In genomic region chr19:3912337-3913204, GRCm38 (mm10) we compare ENCODE assay signal across 8 mouse cellular contexts. TPM values are rescaled to one million over a fixed set of nuclear protein-coding genes. Genes with fewer than 3 reads are reported as not detected.
DNase-seq lines count a peak whose midpoint lies in the region; ATAC-seq and TF ChIP-seq lines count a peak whose summit lies in the region.

Ndufs8 (minus strand) TSS chr19:3912774.

- peak within 1 kb of the TSS; percentile 75 for H3K27ac ChIP-seq in CH12.LX (ENCODE audit: insufficient read depth, low read depth)
- peak within 1 kb of the TSS; percentile 71 for H3K27ac ChIP-seq in forebrain, embryonic 11.5 days (ENCODE audit: low read depth, low read length)
- peak within 1 kb of the TSS; percentile 85 for H3K27ac ChIP-seq in heart, embryonic 16.5 days (ENCODE audit: low read length)
- peak within 1 kb of the TSS; percentile 86 for H3K27ac ChIP-seq in liver, embryonic 15.5 days (replicated peaks)
- peak within 1 kb of the TSS; percentile 39; the same call in 1 of the 2 replicates for H3K27ac ChIP-seq in neural tube, embryonic 12.5 days

- under 1% methylated on average over 43 of the region's 43 CpGs for WGBS in forebrain, embryonic 11.5 days
- WGBS in heart, embryonic 16.5 days = under 1% methylated on average over 43 of the region's 43 CpGs
- WGBS in liver, embryonic 15.5 days (ENCODE audit: insufficient replicate concordance) = under 1% methylated on average over 43 of the region's 43 CpGs
- under 1% methylated on average over 43 of the region's 43 CpGs for WGBS in neural tube, embryonic 12.5 days

- no peak for TF ChIP-seq EP300 in CH12.LX (IDR thresholded peaks at IDR 0.05; ENCODE audit: low read length)

- dilution Hi-C loops in CH12.LX (cut with MboI; ENCODE audit: extremely low pct_ligation_motif_present, extremely low pct_unique_long_range_greater_than_20kb, low sequenced_read_pairs) = no loop called here

- peaks cover 14 to 40% of the 10 kb centered on the region in 2 experiments for H3K4me1 ChIP-seq in CH12.LX (ENCODE audit: control insufficient read depth in 1 of 2, insufficient read depth in 2 of 2)
- H3K4me1 ChIP-seq in forebrain, embryonic 11.5 days (replicated peaks; ENCODE audit: control insufficient read depth, insufficient read depth, low read length) = peaks cover 5% of the 10 kb centered on the region; the same call in 1 of the 2 replicates
- H3K4me1 ChIP-seq in heart, embryonic 16.5 days (ENCODE audit: control insufficient read depth, insufficient read depth, low read length) = peaks cover 17% of the 10 kb centered on the region
- H3K4me1 ChIP-seq in liver, embryonic 15.5 days (replicated peaks) = peaks cover 58% of the 10 kb centered on the region
- H3K4me1 ChIP-seq in neural tube, embryonic 12.5 days = peaks cover 23% of the 10 kb centered on the region

- H3K27me3 ChIP-seq in CH12.LX (replicated peaks) = no peaks in the 10 kb centered on the region
- H3K27me3 ChIP-seq in forebrain, embryonic 11.5 days (ENCODE audit: control insufficient read depth, insufficient read depth, low read length) = no peaks in the 10 kb centered on the region; the same call in 1 of the 2 replicates
- H3K27me3 ChIP-seq in heart, embryonic 16.5 days (ENCODE audit: control insufficient read depth, insufficient read depth, low read length) = no peaks in the 10 kb centered on the region
- no peaks in the 10 kb centered on the region for H3K27me3 ChIP-seq in liver, embryonic 15.5 days
- no peaks in the 10 kb centered on the region for H3K27me3 ChIP-seq in neural tube, embryonic 12.5 days (replicated peaks)

- TF ChIP-seq POLR2A in CH12.LX (IDR thresholded peaks at IDR 0.05; ENCODE audit: low read depth, low read length) = peak; percentile 80

- TF ChIP-seq CTCF in CH12.LX (conservative IDR thresholded peaks at IDR 0.05 in 1 of 2, IDR thresholded peaks at IDR 0.05 in 1 of 2; ENCODE audit: low read depth in 2 of 2, low read length in 2 of 2) = peak in 1 of 2 experiments; percentile 60; a peak in 2 of 4 replicates

- H3K4me2 ChIP-seq in CH12.LX (ENCODE audit: insufficient read depth, low read depth, poor library complexity, severe bottlenecking) = peak within 1 kb of the TSS; percentile 88
- H3K4me2 ChIP-seq in forebrain, embryonic 11.5 days (ENCODE audit: low read depth, low read length, severe bottlenecking) = peak within 1 kb of the TSS; percentile 78
- peak within 1 kb of the TSS; percentile 94 for H3K4me2 ChIP-seq in heart, embryonic 16.5 days (ENCODE audit: low read depth, low read length)
- H3K4me2 ChIP-seq in liver, embryonic 15.5 days = peak within 1 kb of the TSS; percentile 87
- peak within 1 kb of the TSS; percentile 80 for H3K4me2 ChIP-seq in neural tube, embryonic 12.5 days (replicated peaks)

- in situ Hi-C loops in CH12.LX (cut with MboI; ENCODE audit: low pct_ligation_motif_present, low pct_unique_long_range_greater_than_20kb, low sequenced_read_pairs) = no loop called here

- H3K4me3 ChIP-seq in CH12.LX (replicated peaks in 1 of 3; ENCODE audit: low read depth in 2 of 3, low read length in 2 of 3, poor library complexity in 1 of 3) = peak within 1 kb of the TSS; percentile 73 to 82 (median 81)
- peak within 1 kb of the TSS; percentile 68 for H3K4me3 ChIP-seq in forebrain, embryonic 11.5 days (ENCODE audit: low read depth, low read length)
- peak within 1 kb of the TSS; percentile 65 for H3K4me3 ChIP-seq in heart, embryonic 16.5 days (ENCODE audit: low read length)
- H3K4me3 ChIP-seq in liver, embryonic 15.5 days (replicated peaks) = peak within 1 kb of the TSS; percentile 77
- peak within 1 kb of the TSS; percentile 57 for H3K4me3 ChIP-seq in neural tube, embryonic 12.5 days

- 0 out of 2 replicates have a peak, but pooled peaks cover 7% of the 10 kb centered on the region for H3K79me2 ChIP-seq in CH12.LX (replicated peaks; ENCODE audit: control insufficient read depth, extremely low read depth, insufficient read depth, poor library complexity, severe bottlenecking)

- H3K9ac ChIP-seq in CH12.LX (ENCODE audit: insufficient read depth, low read depth) = peak within 1 kb of the TSS; percentile 98
- peak within 1 kb of the TSS; percentile 68 for H3K9ac ChIP-seq in forebrain, embryonic 11.5 days (ENCODE audit: low read length)
- peak within 1 kb of the TSS; percentile 80 for H3K9ac ChIP-seq in heart, embryonic 16.5 days (ENCODE audit: low read length)
- H3K9ac ChIP-seq in liver, embryonic 15.5 days = peak within 1 kb of the TSS; percentile 68
- peak within 1 kb of the TSS; percentile 58 for H3K9ac ChIP-seq in neural tube, embryonic 12.5 days

- H3K9me3 ChIP-seq in CH12.LX (replicated peaks; ENCODE audit: low read length) = no peaks in the 10 kb centered on the region
- H3K9me3 ChIP-seq in forebrain, embryonic 11.5 days (ENCODE audit: control insufficient read depth, low read length) = no peaks in the 10 kb centered on the region
- H3K9me3 ChIP-seq in heart, embryonic 16.5 days (replicated peaks; ENCODE audit: control insufficient read depth, low read length) = no peaks in the 10 kb centered on the region
- H3K9me3 ChIP-seq in liver, embryonic 15.5 days (replicated peaks) = no peaks in the 10 kb centered on the region
- H3K9me3 ChIP-seq in neural tube, embryonic 12.5 days = no peaks in the 10 kb centered on the region

- peak; percentile 98 for ATAC-seq in forebrain, embryonic 11.5 days (replicated peaks; ENCODE audit: low FRiP score)
- peak; percentile 96 for ATAC-seq in heart, embryonic 16.5 days (replicated peaks; ENCODE audit: extremely low read depth, insufficient read depth, low FRiP score)
- ATAC-seq in liver, embryonic 15.5 days (ENCODE audit: insufficient read depth) = peak; percentile 96
- ATAC-seq in neural tube, embryonic 12.5 days (ENCODE audit: low FRiP score, low read depth) = peak; percentile 97

- DNase-seq in CH12.LX (ENCODE audit: extremely low read depth) = peak; percentile 99
- DNase-seq in c-Kit-positive CD71-positive TER-119-negative erythroid progenitor cells, embryonic 14.5 days (ENCODE audit: low read depth) = peak; percentile 99
- peak; percentile 93 for DNase-seq in forebrain, embryonic 11.5 days (ENCODE audit: low spot score)
- peak; percentile 93 to 98 for DNase-seq in kidney, postnatal 36 days
- DNase-seq in telencephalon, adult 2 months (ENCODE audit: low read depth, low spot score) = peak; percentile 99

- peaks cover 32 to 53% of the 10 kb centered on the region in 2 experiments for H3K36me3 ChIP-seq in CH12.LX (replicated peaks in 1 of 2; ENCODE audit: control insufficient read depth in 1 of 2, insufficient read depth in 1 of 2, low read length in 1 of 2)
- H3K36me3 ChIP-seq in forebrain, embryonic 11.5 days (ENCODE audit: control insufficient read depth, insufficient read depth, low read length) = peaks cover 3% of the 10 kb centered on the region; the same call in 1 of the 2 replicates
- peaks cover 26% of the 10 kb centered on the region for H3K36me3 ChIP-seq in heart, embryonic 16.5 days (ENCODE audit: control insufficient read depth, insufficient read depth)
- H3K36me3 ChIP-seq in liver, embryonic 15.5 days (replicated peaks) = peaks cover 32% of the 10 kb centered on the region
- H3K36me3 ChIP-seq in neural tube, embryonic 12.5 days = peaks cover 33% of the 10 kb centered on the region

- peak; percentile 57 for TF ChIP-seq RAD21 in CH12.LX (IDR thresholded peaks at IDR 0.05; ENCODE audit: low read depth, low read length)

TF ChIP-seq in CH12.LX, 34 proteins besides CTCF, POLR2A, EP300 and RAD21 (continues in another document):
- TF ChIP-seq UBTF (IDR thresholded peaks at IDR 0.05; ENCODE audit: low read depth, low read length) (no peak), ELF1 (IDR thresholded peaks at IDR 0.05; ENCODE audit: low read depth, low read length) (peak; percentile 87), TBP (conservative IDR thresholded peaks at IDR 0.05; ENCODE audit: low read depth, low read length) (peak; percentile 91), MXI1 (IDR thresholded peaks at IDR 0.05; ENCODE audit: low read depth, low read length) (no peak; the same call in none of the 2 replicates), MAFK (IDR thresholded peaks at IDR 0.05; ENCODE audit: insufficient replicate concordance, low read length) (no peak), CHD2 (IDR thresholded peaks at IDR 0.05; ENCODE audit: low read length) (peak; percentile 95), MAZ (IDR thresholded peaks at IDR 0.05; ENCODE audit: low read depth, low read length) (peak; percentile 69; the same call in 1 of the 2 replicates), NELFE (IDR thresholded peaks at IDR 0.05; ENCODE audit: low read depth, low read length) (peak; percentile 80), ZC3H11A (IDR thresholded peaks at IDR 0.05; ENCODE audit: low read depth, low read length) (no peak), JUN (IDR thresholded peaks at IDR 0.05; ENCODE audit: insufficient read depth, low read depth, low read length) (no peak), MYC (IDR thresholded peaks at IDR 0.05; ENCODE audit: low read depth, low read length) (0 out of 2 replicates have a peak, but pooled peaks have one; percentile 31), PAX5 (IDR thresholded peaks at IDR 0.05; ENCODE audit: low read length) (no peak), TCF12 (IDR thresholded peaks at IDR 0.05; ENCODE audit: low read depth, low read length) (peak; percentile 90), HCFC1 (IDR thresholded peaks at IDR 0.05; ENCODE audit: low read depth, low read length) (peak; percentile 90), MAX (IDR thresholded peaks at IDR 0.05; ENCODE audit: low read length) (peak; percentile 45; the same call in 1 of the 2 replicates), USF1 (IDR thresholded peaks at IDR 0.05; ENCODE audit: low read depth, low read length) (no peak), IRF4 (IDR thresholded peaks at IDR 0.05; ENCODE audit: low read depth, low read length) (no peak), POLR2AphosphoS2 (IDR thresholded peaks at IDR 0.05; ENCODE audit: low read depth, low read length) (peak; percentile 93), KAT2A (IDR thresholded peaks at IDR 0.05; ENCODE audit: insufficient replicate concordance, low read length) (peak; percentile 88), ZNF384 (IDR thresholded peaks at IDR 0.05; ENCODE audit: low read depth, low read length) (no peak), MEF2A (IDR thresholded peaks at IDR 0.05; ENCODE audit: borderline replicate concordance, low read depth, low read length) (peak; percentile 54; the same call in 1 of the 2 replicates), CHD1 (IDR thresholded peaks at IDR 0.05; ENCODE audit: low read depth, low read length) (peak; percentile 84)

RNA-seq across cellular contexts. Expression of gene Ndufs8, which starts in this region (rescaled TPM):
- total RNA-seq in CH12.LX (2012; rRNA removed) = 216 TPM in 2 replicates
- total RNA-seq in CH12.LX (2014; rRNA removed) = 196 and 248 TPM in 2 replicates
- polyA plus RNA-seq in CH12.LX (2012; ENCODE audit: insufficient read length, low read depth) = 182 and 195 TPM in 2 replicates
- 189 and 206 TPM in 2 replicates for polyA plus RNA-seq in forebrain, embryonic 11.5 days (2014; fragmentation: Nextera tagmentation; extraction: Ambion mirVana)
- polyA plus RNA-seq in heart, embryonic 16.5 days (2015; fragmentation: Nextera tagmentation; extraction: Ambion mirVana) = 466 and 487 TPM in 2 replicates
- polyA plus RNA-seq in liver, embryonic 15.5 days (2015; fragmentation: Nextera tagmentation; extraction: Ambion mirVana) = 168 and 173 TPM in 2 replicates
- polyA plus RNA-seq in neural tube, embryonic 12.5 days (2016; fragmentation: Nextera tagmentation; extraction: Ambion mirVana) = 226 and 234 TPM in 2 replicates

Comparison
In these comparisons a context has a peak if more than half of its experiments do, and no peak if none do; other contexts are left out.
1. Peak in every context shown above with its lines: DNase-seq, ATAC-seq, H3K4me3 ChIP-seq and H3K27ac ChIP-seq.